Mouse (Mus musculus) gastrocnemius, adult 8-10 months (tissue): ENCODE data around the gene Enpp1. TPM values are rescaled to one million over a fixed set of nuclear protein-coding genes. Genes with fewer than 3 reads are reported as not detected.
A peak's percentile ranks its signal among the peaks of the same experiment; 100 is the strongest.
"Not testable (repeated sequence)": the region's sequence is repeated elsewhere in the genome, so short reads cannot be mapped to it uniquely, and the experiment has no call there.

Experiments used
- DNase-seq, 2 experiments: peaks; one replicate each; pipeline ENCODE4 v3.0.0; 2022; ENCODE audit warnings: low spot score in 2 of 2
- total RNA-seq, 4 experiments: library from RNA; stranded (reverse); gene quantifications; 2 replicates each; pipeline ENCODE4 v1.2.4; 2022

Enpp1 gene
- total RNA-seq, 4 experiments from 2014 or later: 1.9 to 3.1 (median 3.0) TPM

GRCm38 (mm10) chr10:24639596-24639995 lies 72.4 kb downstream of the Enpp1 start:
- no peak for DNase-seq

GRCm38 (mm10) chr10:24638306-24639070 lies 73.5 kb downstream of the Enpp1 start:
- DNase-seq: no peak

DNA sequence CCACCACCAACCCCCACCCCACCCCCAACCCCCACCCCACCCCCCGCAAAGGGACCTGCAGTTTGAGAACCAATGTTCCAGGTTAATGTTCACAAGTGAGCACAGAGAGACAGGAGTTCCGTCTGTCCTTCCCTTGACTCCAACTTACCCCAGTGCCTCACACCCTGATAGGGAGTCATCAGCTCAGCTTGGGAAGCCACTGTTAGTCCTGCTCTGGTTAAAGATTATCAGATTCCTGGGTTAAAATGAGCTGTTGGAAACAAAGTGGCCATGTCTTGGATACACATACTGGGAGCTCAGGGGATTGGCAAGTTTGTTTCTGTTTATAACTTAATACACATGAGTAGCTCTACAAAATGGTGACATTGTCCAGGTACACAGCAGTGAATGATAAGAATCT lies 75.0 kb downstream of the Enpp1 start:
- no peak for DNase-seq

GRCm38 (mm10) chr10:24635884-24636283 lies 76.1 kb downstream of the Enpp1 start:
- no peak for DNase-seq

DNA sequence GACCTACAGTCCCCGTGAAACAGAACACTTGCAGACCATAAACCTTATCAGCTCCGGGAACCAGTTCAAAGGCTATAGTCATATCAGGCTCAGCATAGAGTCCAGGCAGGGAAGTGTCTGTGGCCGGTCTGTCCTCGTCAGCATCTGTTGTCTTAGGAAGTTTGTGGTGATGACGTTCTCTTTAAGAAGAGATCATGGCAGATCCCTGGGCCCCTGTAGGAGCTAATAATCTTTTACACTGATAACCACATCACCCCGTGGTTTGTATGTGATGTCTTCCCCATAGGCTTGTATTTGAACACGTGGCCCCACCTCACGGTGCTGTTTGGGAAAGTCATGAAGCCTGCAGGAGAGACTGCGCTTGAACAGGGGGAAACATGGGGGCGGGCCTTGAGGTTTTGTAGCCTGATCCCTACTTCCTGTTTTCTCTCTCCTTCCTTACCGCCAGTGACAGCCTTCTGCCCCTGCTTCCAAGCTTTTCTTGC lies 76.6 kb downstream of the Enpp1 start:
- no peak for DNase-seq

- no peak for DNase-seq
Observed at GRCm38 (mm10) chr10:24634288-24634687, 77.7 kb downstream of the Enpp1 start.

DNA sequence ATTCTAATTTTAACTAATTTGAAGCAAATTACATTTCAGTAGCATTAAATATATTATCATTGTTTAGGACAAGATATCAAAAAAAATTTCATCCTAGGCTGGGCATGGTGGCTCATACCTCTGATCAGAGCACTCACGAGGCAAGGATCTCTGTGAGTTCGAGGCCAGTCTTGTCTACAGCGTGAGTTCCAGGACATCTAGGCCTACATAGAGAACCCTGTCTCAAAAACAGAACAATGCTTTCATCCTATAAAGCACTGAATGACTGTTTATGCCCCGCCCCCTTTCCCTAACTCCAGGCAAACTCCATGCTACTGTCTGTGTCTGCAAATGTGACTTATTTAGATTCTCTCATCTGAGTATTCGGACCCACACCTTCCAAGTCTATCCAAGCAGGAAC lies 80.8 kb downstream of the Enpp1 start:
- DNase-seq: no peak

- peak; percentile 32 to 33 for DNase-seq
Observed at GRCm38 (mm10) chr10:24630469-24631081, 81.4 kb downstream of the Enpp1 start.

- no peak for DNase-seq
Observed at GRCm38 (mm10) chr10:24629086-24629720, 82.8 kb downstream of the Enpp1 start.

DNA sequence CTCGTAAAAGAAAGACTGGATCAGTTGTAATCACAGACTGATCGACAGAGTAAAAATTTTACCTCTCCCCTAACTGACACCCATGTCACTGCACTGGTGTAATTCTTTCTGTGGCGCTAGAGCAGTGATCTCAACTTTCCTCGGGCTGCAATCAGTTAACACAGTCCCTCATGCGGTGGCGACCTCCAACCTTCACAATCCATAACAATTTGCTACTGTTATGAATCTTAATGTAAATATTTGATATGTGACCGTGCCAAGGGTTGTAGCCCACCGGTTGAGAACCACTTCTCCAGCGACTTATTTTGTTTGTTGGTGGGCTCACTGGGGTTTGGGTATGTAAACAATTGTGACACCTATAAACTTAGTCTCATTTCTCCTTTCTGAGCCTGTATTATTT lies 83.5 kb downstream of the Enpp1 start:
- no peak for DNase-seq

GRCm38 (mm10) chr10:24627262-24627661 lies 84.7 kb downstream of the Enpp1 start:
- no peak for DNase-seq

GRCm38 (mm10) chr10:24625060-24625701 lies 86.8 kb downstream of the Enpp1 start:
- DNase-seq: peak; percentile 73 to 74

GRCm38 (mm10) chr10:24622586-24622985 lies 89.4 kb downstream of the Enpp1 start:
- DNase-seq: peak; percentile 32 to 53

DNA sequence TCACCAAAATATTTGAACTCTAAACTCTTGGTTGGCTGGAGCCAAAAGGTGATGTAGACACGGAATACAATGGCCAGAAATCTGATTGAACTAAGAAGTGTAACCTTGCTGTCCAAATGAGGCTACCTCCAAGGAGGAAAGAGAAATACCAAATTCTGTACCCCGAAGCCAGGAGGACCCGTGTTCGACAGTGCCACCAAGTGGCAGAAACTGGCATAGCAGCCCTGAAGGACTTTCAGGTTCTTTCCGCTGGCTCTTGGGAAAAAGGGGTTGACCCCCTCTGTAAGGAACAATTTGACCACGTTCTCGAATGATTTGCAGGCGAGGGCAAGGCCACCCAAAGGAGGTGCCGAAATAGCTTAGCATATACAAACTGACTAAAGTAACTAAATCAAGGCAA lies 90.4 kb downstream of the Enpp1 start:
- peak in 1 of 2 experiments; percentile 23 for DNase-seq

- not testable (repeated sequence) for DNase-seq
Observed at GRCm38 (mm10) chr10:24616572-24616971, 95.4 kb downstream of the Enpp1 start.

- DNase-seq: no peak
Observed at GRCm38 (mm10) chr10:24615799-24616198, 96.2 kb downstream of the Enpp1 start.

GRCm38 (mm10) chr10:24614726-24615125 lies 97.2 kb downstream of the Enpp1 start:
- DNase-seq: no peak

- DNase-seq: peak; percentile 65 to 70
Observed at GRCm38 (mm10) chr10:24609766-24610165, 102.2 kb downstream of the Enpp1 start.

- no peak for DNase-seq
Observed at GRCm38 (mm10) chr10:24609146-24609545, 102.8 kb downstream of the Enpp1 start.

DNA sequence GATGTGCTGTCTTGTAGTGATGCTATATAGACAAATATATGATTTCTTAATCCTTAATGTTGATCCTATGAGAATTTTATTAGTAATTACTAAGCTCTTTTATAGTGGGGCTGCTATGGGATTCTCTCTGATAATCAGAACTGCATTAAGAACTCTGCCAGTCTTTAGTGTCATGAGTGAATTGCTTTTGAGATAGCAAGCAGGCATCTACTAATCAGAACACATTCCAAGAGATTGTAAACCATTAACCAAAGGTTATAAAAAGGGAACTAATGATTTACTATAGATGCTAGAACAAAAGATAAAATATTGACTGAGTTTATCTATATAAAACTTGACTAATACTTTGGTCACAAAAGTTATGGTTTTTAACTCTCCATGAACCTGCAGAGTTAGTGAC lies 108.2 kb downstream of the Enpp1 start:
- no peak for DNase-seq

DNA sequence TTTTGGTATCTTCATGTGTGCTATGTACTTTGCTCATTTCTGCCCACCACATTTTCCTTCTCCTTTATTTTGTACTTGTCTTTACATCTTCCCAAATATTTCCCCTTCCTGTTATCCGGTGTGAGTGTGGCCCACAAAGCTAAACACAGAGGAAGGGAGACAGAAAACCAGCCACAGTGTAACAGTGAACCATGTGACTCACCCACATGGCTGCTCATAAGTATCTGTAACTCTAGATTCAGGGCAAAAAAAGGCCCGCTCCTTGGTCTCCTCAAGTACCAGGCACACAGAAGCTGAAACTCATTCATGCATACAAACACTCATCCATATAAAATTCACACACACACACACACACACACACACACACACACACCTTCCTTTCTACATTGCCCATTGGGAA lies 108.9 kb downstream of the Enpp1 start:
- DNase-seq: no peak

GRCm38 (mm10) chr10:24599802-24600201 lies 112.2 kb downstream of the Enpp1 start:
- DNase-seq: no peak
